Mouse (Mus musculus) liver, adult 2 months (tissue): ENCODE measurements at regions not wholly inside any gene's neighbourhood (a gene's known extent, or its start where the extent isn't known, plus 50 kb on each side); places are given as distances from the start of the nearest gene placed in this dataset.

Experiments
- DNase-seq: peaks from one replicate; pipeline ENCODE4 v3.0.0-alpha.2; 2011; ENCODE audit warnings: low read depth, low spot score; ENCODE audit errors: extremely low read depth
- H3K27ac ChIP-seq: fragments of 200-500 bp; replicated peaks from 2 replicates; pipeline ENCODE4 v1.5.1; 2012; ENCODE audit warnings: low read depth, mild to moderate bottlenecking, control low read depth, inconsistent platforms, low read length; ENCODE audit not compliant: insufficient read depth
- H3K27me3 ChIP-seq: fragments of 200-500 bp; 2 replicates; pipeline ENCODE4 v1.6.1; 2012; ENCODE audit warnings: mild to moderate bottlenecking, moderate library complexity, low read length, inconsistent platforms; ENCODE audit not compliant: control insufficient read depth, insufficient read depth
- H3K36me3 ChIP-seq: fragments of 200-500 bp; 2 replicates; pipeline ENCODE4 v1.6.1; 2012; ENCODE audit warnings: low read length, inconsistent platforms; ENCODE audit not compliant: control insufficient read depth, insufficient read depth
- H3K4me1 ChIP-seq: fragments of 200-500 bp; 2 replicates; pipeline ENCODE4 v1.6.1; 2011; ENCODE audit warnings: low read length; ENCODE audit not compliant: control insufficient read depth, insufficient read depth
- H3K4me3 ChIP-seq: fragments of 200-500 bp; 2 replicates; pipeline ENCODE4 v1.5.1; 2011; ENCODE audit warnings: low read depth, mild to moderate bottlenecking, control low read depth, low read length, moderate library complexity; ENCODE audit not compliant: insufficient read depth
- H3K79me2 ChIP-seq: fragments of 200-500 bp; 2 replicates; pipeline ENCODE4 v1.6.1; 2012; ENCODE audit warnings: inconsistent platforms, mild to moderate bottlenecking, low read length, moderate library complexity; ENCODE audit not compliant: control insufficient read depth, insufficient read depth
- H3K9ac ChIP-seq: fragments of 200-500 bp; 2 replicates; pipeline ENCODE4 v1.6.1; 2012; ENCODE audit warnings: low read depth, mild to moderate bottlenecking, control low read depth, inconsistent platforms, low read length
- CTCF ChIP-seq: fragments of 200-500 bp; IDR thresholded peaks from 2 replicates; pipeline ENCODE4 v1.5.1; 2011; ENCODE audit warnings: low read depth, low read length, control low read depth
- POLR2A ChIP-seq: fragments of 200-500 bp; IDR thresholded peaks from 2 replicates; pipeline ENCODE4 v1.6.1; 2011; ENCODE audit warnings: low read length, control low read depth; ENCODE audit not compliant: insufficient read depth; ENCODE audit errors: extremely low read depth
- WGBS: fragments of 180-500 bp; shearing (Covaris S2); methylation state at CpG from one replicate; pipeline ENCODE4 v1.1.7; 2018; 5-methylcytosine and 5-hydroxymethylcytosine counted together

DNA sequence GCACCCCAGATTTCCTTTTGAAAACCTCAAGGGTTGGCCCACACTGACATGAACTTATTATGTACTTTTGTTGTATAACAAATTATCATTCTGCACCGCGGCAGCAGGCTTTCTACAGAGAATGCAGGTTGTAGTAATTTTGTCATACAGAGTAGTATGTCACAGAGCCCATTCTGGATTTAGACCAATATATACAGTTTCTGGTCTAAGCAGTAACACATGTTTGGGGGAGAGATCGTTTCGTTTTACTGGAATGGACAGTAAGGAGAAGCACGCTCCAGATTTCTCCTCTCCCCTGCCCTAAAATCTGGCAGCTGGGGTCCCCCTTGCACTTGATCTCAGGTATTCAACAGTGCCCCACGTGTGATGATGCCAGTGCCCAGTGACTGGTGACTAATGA is 76.0 kb upstream of the Smim23 start:
- no peak overlapping the region for H3K4me3 ChIP-seq
- 81% methylated on average over 6 of the region's 6 CpGs for WGBS
- no peak for DNase-seq
- no peaks in the 10 kb centered on the region for H3K79me2 ChIP-seq
- no peaks in the 10 kb centered on the region for H3K27me3 ChIP-seq
- no peak overlapping the region for H3K9ac ChIP-seq
- H3K36me3 ChIP-seq = no peaks in the 10 kb centered on the region
- H3K4me1 ChIP-seq = no peaks in the 10 kb centered on the region
- H3K27ac ChIP-seq = no peak overlapping the region
- TF ChIP-seq CTCF (no peak), POLR2A (no peak)

DNA sequence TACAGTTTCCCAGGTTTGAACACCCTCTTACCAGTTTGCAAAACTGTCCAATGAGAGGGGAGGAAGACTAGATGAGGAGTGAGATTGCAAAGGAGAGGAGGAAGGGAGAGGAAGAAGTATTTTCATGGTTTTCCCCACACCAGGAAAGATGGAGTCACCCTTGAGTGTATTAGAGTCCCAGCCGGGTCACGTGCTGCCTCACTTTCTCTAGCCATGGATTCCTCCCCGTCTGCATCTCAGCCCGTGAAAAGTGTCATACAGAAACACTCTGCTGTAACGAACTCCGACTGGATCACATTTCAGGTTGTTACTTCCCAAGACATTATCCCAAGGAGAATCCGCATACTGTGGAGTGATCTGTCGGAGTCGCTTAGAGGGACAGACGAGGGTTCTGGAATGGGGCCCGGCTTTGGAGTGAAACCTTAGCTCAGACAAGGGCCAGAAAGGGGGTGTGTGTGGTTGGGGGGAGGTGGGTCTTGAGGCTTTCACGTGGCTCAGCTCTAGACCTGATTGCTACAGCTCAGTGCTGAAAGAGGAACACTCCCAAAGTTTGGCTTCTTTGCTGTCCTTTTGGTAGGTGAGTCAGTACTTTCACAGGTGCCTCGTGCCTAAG is 75.3 kb upstream of the Smim23 start:
- WGBS = 77% methylated on average over 13 of the region's 13 CpGs
- H3K27ac ChIP-seq = no peak overlapping the region
- H3K27me3 ChIP-seq = no peaks in the 10 kb centered on the region
- no peaks in the 10 kb centered on the region for H3K79me2 ChIP-seq
- no peaks in the 10 kb centered on the region for H3K36me3 ChIP-seq
- no peak for DNase-seq
- TF ChIP-seq CTCF = no peak
- no peak for TF ChIP-seq POLR2A
- H3K4me3 ChIP-seq = no peak overlapping the region
- no peak overlapping the region for H3K9ac ChIP-seq
- H3K4me1 ChIP-seq = no peaks in the 10 kb centered on the region

- H3K27ac ChIP-seq = no peak overlapping the region
- H3K4me3 ChIP-seq = no peak overlapping the region
- 77% methylated on average over 3 of the region's 3 CpGs for WGBS
- no peaks in the 10 kb centered on the region for H3K4me1 ChIP-seq
- H3K9ac ChIP-seq = no peak overlapping the region
- no peaks in the 10 kb centered on the region for H3K36me3 ChIP-seq
- no peak for DNase-seq
- TF ChIP-seq POLR2A (no peak), CTCF (no peak)
- no peaks in the 10 kb centered on the region for H3K27me3 ChIP-seq
- no peaks in the 10 kb centered on the region for H3K79me2 ChIP-seq
These were observed 71.0 kb upstream of the Smim23 start for GRCm38 (mm10) chr11:32895400-32895799.

- no peaks in the 10 kb centered on the region for H3K79me2 ChIP-seq
- no peak for DNase-seq
- TF ChIP-seq CTCF (no peak), POLR2A (no peak)
- H3K27ac ChIP-seq = no peak overlapping the region
- H3K27me3 ChIP-seq = no peaks in the 10 kb centered on the region
- H3K4me1 ChIP-seq = no peaks in the 10 kb centered on the region
- 65% methylated on average over 11 of the region's 11 CpGs for WGBS
- H3K9ac ChIP-seq = no peak overlapping the region
- no peak overlapping the region for H3K4me3 ChIP-seq
- H3K36me3 ChIP-seq = no peaks in the 10 kb centered on the region
These were observed 68.9 kb upstream of the Smim23 start for GRCm38 (mm10) chr11:32893146-32893903.

DNA sequence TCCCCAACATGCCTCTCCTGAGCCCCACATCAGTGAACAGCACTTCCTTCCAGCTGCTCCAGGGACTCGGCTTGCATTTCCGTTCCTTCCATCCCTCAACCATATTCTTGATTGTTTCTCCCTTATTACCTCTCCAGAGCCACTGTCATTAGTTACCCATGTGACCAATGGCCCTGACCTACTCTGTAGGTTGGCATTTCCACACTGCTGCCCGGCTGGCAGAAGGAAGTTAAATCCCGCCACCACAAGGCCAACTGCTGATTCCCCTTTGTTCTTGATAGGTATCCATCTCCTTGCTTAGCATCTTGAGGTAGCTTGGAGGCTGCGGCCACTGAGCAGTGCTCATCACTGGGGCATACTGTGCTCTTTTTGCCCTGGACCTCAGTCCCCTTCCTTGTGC is 68.1 kb upstream of the Smim23 start:
- Histone ChIP-seq H3K9ac (no peak overlapping the region), H3K4me3 (no peak overlapping the region), H3K27me3 (no peaks in the 10 kb centered on the region), H3K4me1 (no peaks in the 10 kb centered on the region), H3K36me3 (no peaks in the 10 kb centered on the region), H3K27ac (no peak overlapping the region), H3K79me2 (no peaks in the 10 kb centered on the region)
- no peak for DNase-seq
- TF ChIP-seq CTCF (no peak), POLR2A (no peak)
- 79% methylated on average over 5 of the region's 5 CpGs for WGBS

DNA sequence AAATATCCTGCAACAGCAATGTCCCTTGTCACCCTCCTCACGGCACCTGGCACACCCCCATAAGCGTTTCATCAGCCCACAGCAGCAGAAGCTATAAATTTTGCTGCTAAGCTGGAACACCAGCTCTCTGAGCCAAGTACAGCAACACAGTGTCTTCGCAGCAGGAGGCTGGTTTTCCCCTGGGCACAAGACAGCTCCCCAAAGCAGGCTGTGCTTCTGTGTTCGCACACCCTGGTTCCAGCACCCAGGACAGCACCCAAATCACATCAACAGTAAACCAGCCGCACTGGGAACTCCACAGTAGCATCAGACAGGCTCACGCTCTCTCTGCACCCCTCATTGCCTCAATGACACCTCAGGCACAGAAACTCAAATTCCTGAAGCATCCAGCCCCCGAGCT is 64.8 kb upstream of the Smim23 start:
- Histone ChIP-seq H3K36me3 (no peaks in the 10 kb centered on the region), H3K4me3 (no peak overlapping the region), H3K9ac (no peak overlapping the region), H3K27me3 (no peaks in the 10 kb centered on the region), H3K27ac (no peak overlapping the region), H3K4me1 (no peaks in the 10 kb centered on the region), H3K79me2 (no peaks in the 10 kb centered on the region)
- TF ChIP-seq POLR2A (no peak), CTCF (no peak)
- no peak for DNase-seq
- WGBS = 27% methylated on average over 7 of the region's 7 CpGs
